Mouse (Mus musculus) cerebellum, postnatal 36 days (tissue): ENCODE data around the gene Hoxa5.

Source experiments
- DNase-seq, 2 experiments: peaks; one replicate each; pipeline ENCODE4 v3.0.0; 2021 to 2022; ENCODE audit warnings: mixed read lengths in 2 of 2

Hoxa5 gene

DNA sequence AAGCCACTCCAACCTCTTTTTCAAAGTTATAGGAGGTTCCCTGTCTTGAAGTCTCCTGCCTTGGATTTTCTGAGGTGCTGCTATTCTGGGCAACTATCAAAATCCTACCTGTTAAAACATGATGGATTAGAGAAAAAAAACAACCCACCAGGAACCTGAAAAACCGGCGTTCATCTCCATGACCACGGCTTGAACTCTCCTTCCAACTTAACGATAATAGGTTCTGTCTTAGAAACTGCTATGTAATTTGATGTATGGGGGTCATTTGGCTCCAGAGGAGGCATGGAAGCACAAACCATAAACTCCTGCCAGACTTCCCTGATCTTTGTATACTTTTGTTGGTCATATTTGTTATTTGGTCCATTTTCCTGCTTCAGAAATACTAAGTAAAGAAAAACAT is 30.7 kb downstream of the Hoxa5 start:
- no peak for DNase-seq

GRCm38 (mm10) chr6:52172501-52172900 is 31.9 kb downstream of the Hoxa5 start:
- no peak for DNase-seq

DNA sequence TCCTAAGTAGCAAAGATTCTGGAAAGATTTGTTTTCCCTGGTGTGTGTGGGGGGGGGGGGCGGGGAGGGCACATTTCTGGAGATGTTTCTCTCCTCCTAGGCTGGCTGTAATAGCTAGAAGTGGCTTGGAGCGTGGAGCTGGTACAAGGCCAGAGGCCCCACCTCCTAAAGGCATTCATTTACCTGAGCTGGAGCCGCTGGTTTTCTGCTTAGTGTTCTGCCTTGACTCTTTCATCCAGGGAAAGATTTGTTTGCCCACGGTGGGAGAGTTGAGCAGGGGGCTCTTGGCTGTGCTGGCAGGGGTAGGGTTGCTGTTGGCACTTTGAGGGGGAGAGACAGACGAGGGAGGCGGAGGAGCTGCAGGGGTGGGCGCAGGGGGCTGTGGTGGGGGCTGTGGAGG is 32.4 kb downstream of the Hoxa5 start:
- no peak for DNase-seq

DNA sequence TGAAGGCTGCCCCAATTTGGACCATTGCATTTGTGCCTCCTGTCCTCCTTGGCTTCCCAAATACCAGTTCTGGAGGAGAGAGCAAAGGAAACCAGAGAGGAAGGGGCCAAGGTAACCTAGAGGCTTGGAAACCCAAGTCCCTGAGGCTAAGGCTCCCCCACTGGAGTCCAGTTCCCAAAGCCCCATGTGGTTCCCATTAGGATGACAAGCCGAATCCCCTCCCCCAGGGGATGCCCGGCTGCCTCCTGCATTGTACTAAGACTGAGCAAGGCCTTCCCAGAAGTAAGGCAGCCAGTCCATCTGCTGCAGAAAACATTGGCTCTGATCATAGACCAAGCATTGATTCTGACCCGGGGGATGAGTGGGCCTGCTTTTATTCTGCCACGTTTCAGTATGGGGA is 33.1 kb downstream of the Hoxa5 start:
- no peak for DNase-seq

DNA sequence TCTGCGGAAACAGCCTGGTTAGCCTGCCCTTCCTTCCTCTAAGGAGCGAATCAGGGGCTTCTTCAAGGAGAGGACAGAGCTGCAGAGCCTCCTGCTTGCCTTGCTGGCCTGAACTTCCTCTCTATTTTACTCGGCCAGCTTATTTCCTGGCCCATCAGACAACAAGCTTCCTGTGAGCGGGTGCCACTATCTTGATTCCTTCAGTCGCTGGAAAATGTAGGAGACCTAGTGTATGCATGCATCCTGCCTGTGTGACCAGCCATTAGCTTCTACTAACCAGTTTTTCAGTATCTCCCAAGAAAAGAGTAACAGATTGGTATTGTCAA is 33.5 kb downstream of the Hoxa5 start:
- no peak for DNase-seq

DNA sequence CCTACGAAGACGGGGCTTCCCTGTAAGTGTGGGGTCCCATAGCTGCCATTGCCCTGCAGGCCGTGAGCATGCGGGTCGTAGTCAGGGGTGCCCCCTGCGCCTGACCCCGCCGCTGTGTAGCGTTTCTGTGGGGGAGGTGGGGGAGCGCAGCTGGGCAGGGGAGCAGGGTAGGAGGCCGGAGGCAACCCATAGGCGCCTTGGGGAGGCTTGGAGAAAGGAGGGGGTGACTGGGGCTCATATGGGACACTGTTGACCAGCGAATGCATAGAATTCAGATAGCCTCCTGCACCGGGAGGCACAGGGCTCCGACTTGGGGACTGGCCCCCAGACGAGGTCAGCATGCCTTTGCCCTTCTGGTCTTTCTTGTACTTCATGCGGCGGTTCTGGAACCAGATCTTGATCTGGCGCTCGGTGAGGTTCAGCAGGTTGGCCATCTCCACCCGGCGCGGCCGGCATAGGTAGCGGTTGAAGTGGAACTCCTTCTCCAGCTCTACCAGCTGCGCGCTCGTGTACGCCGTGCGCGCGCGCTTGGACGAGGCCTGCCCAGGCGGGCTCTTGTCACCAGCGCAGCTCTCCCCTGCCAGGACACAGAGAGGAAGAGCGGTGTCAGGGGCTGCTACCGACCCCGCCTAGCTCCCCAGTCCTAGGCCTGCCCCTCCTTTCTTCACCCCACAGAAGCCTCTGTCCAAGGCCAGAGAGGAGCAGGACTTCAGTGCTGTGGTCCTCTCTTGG is 34.1 kb downstream of the Hoxa5 start:
- DNase-seq = no peak

- DNase-seq = no peak
These were observed 34.8 kb downstream of the Hoxa5 start for GRCm38 (mm10) chr6:52169499-52170165.

DNA sequence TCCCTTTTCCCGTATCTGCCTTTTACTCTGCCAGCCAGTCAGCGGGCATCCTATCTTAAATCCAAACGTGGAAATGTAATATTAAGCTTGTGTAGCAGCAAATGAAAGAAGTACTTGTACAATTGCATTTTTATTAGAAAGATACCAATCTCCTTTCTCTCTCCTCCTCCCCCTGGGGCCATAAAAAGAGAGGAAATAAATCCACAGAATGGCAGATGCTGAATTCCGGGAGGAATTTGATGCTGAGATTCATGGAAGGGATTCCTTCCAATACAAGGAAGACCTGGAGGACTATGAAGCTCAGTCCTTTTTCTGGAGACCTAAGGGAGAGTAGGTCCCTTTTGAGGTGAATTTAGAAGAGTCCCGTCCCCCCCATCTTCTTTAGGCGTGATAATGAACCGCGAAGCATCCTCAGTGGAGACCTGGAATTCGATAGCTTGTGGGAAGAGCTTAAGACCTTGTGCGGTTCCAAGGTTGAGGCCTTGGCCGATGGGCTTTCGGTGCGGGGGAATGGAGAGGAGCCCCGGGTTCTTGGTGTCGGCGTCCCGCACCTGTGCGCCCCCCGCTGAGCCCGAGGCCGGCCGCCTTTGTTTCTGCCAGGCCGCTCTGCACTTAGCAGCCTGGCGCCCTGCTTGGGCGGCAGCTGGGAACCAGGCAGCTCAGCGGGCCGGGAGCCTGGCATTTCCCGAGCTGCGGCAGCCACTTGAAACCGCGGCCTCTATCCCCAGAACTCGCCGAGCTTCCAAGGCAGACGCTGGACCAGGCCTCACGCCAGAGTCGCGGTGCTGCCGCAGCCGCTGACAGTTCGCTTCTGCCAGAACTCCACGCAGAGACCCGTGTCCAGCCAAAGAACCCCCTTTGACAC is 36.0 kb downstream of the Hoxa5 start:
- DNase-seq = no peak

- DNase-seq = no peak
These were observed 36.6 kb downstream of the Hoxa5 start for GRCm38 (mm10) chr6:52167736-52168161.

- DNase-seq = no peak
These were observed 37.2 kb downstream of the Hoxa5 start for GRCm38 (mm10) chr6:52167176-52167575.

DNA sequence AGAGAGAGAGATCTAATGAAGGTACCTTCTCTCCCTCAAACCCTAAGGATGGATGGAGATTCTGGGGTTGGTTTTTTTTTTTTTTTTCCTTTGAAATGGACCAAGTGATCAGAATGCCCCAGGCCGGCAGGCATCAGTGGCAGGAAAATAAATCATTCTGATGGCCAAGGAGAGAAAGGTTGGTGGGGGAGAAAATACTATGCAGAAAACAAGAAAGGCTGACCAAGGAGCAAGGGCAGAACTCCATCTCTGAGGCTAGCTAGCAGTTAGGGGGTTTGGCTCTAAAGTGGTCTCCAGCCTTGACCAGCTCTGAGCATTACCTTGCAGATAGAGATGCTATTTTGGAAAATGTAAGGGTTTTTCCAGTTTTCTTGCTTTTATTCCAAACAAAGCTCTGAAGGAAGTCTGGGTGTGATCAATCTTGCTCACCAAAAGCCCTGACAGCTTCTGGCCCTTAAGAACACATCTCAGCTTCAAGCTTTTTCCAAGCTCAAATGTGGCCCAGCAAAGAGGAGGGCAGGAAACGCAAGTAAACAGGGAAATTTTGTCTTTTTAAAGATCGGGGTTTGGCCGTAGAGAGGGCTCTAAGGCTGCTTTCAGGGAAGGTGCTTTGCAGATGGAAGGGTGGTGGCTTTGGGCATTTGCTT is 37.8 kb downstream of the Hoxa5 start:
- no peak for DNase-seq

- DNase-seq = no peak
These were observed 38.7 kb downstream of the Hoxa5 start for GRCm38 (mm10) chr6:52165441-52166370.

GRCm38 (mm10) chr6:52164626-52165440 is 39.6 kb downstream of the Hoxa5 start, which contains the start of gene Hoxa2:
Hoxa2 (minus strand) TSS chr6:52164831.
- no peak for DNase-seq

GRCm38 (mm10) chr6:52164051-52164625 is 40.2 kb downstream of the Hoxa5 start:
- no peak for DNase-seq

DNA sequence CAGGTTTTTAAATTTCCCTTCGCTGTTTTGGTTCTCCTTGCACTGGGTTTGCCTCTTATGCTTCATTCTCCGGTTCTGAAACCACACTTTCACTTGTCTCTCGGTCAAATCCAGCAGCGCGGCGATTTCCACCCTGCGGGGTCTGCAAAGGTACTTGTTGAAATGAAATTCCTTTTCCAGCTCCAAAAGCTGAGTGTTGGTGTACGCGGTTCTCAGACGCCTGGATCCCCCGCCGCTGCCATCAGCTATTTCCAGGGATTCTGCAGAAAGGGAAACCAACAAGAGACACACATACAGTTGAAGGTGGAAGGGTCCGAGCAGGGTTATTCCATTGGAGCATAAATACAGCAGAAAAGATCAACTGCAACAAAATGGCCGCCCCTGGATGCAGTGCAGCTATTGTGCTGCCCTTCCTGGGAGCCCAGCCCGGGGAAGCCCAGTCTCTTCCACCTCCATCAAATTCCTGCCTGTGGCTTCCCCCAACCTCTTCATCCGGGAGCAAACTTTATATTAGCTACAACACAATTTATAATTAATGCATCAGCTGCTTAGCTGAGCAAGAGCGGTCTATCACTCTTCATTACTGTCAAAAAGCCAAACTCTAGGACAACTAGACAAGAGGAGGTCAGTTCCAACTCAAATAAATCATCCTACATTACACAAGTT is 40.9 kb downstream of the Hoxa5 start:
- DNase-seq = no peak

DNA sequence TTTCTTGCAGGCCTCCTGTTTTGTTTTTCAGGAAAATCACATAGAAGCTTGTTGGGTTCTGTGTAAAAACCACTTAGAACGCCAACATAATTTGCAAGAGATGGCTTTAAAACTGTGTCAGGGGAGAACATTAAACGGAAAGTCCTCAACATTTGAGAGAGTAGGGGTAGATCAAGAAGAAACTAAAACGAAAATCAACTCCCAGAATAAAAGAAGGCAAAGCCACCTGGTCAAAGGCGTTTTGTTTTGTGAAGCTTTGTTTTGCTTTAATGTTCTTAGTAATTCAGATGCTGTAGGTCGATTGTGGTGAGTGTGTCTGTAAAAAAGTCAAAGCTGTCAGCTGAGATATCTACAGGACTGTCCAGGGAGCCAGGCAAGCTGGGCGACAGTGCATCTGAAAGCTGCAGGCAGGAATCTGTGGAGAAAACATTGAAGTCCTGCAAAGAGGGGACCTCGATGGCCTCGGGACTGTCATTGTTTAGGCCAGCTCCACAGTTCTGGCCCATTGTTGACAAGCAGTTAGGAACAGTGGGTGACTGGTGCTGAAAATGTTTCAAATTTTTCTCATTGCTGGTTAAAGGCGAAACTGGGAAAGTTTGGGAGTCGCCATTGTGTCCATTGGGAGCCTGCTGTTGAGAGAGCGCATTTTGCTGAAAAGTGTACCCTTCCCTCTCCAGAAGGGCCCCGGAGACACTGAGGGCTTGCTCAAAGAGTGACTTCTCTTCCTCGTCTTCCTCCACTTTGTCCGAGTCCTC is 41.6 kb downstream of the Hoxa5 start:
- no peak for DNase-seq

DNA sequence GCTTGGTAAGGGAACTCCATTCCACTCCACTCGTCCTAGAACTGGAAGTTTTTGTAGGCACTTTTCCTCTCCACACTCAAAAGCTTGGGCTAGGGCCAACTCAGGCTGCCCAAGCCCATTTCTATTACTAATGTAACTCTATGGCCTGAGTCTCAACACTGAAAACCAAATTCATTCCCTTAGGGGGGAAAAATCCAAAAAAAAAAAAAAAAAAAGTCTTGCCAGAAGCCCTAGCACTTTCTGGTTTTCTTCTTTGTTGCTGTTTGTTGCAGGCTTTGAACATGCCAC is 42.4 kb downstream of the Hoxa5 start:
- no peak for DNase-seq

- DNase-seq = no peak
These were observed 42.9 kb downstream of the Hoxa5 start for GRCm38 (mm10) chr6:52161336-52162092.
